Mouse (Mus musculus): Measurements from ENCODE around the gene Higd2a. TPM values are rescaled to one million over a fixed set of nuclear protein-coding genes. Genes with fewer than 3 reads are reported as not detected.

Higd2a gene
- total and polyA plus RNA-seq, 3 experiments = 51.6 to 106 (median 86.0) TPM

- no peak overlapping the region for H3K4me3 ChIP-seq (replicated peaks in 1 of 3; ENCODE audit: low read depth in 2 of 3, low read length in 2 of 3, poor library complexity in 1 of 3)
- dilution Hi-C loops (cut with MboI; ENCODE audit: extremely low pct_ligation_motif_present, extremely low pct_unique_long_range_greater_than_20kb, low sequenced_read_pairs) (no loop called here), in situ Hi-C loops (cut with MboI; ENCODE audit: low pct_ligation_motif_present, low pct_unique_long_range_greater_than_20kb, low sequenced_read_pairs) (no loop called here)
- no peaks in the 10 kb centered on the region for H3K4me1 ChIP-seq (ENCODE audit: control insufficient read depth in 1 of 2, insufficient read depth in 2 of 2)
- H3K27ac ChIP-seq (ENCODE audit: insufficient read depth, low read depth) = no peak overlapping the region
- no peak overlapping the region for H3K4me2 ChIP-seq (ENCODE audit: insufficient read depth, low read depth, poor library complexity, severe bottlenecking)
- peaks cover 51 to 76% of the 10 kb centered on the region in 2 experiments for H3K36me3 ChIP-seq (replicated peaks in 1 of 2; ENCODE audit: control insufficient read depth in 1 of 2, insufficient read depth in 1 of 2, low read length in 1 of 2)
- no peak for TF ChIP-seq RAD21 (IDR thresholded peaks at IDR 0.05; ENCODE audit: low read depth, low read length)
- no peak for TF ChIP-seq IRF4 (IDR thresholded peaks at IDR 0.05; ENCODE audit: low read depth, low read length)
- TF ChIP-seq EP300 (IDR thresholded peaks at IDR 0.05; ENCODE audit: low read length) = no peak
- no peak for TF ChIP-seq CHD1 (IDR thresholded peaks at IDR 0.05; ENCODE audit: low read depth, low read length)
- TF ChIP-seq UBTF (IDR thresholded peaks at IDR 0.05; ENCODE audit: low read depth, low read length) = no peak
- TF ChIP-seq JUN (IDR thresholded peaks at IDR 0.05; ENCODE audit: insufficient read depth, low read depth, low read length) = no peak
- no peak for TF ChIP-seq POLR2A (IDR thresholded peaks at IDR 0.05; ENCODE audit: low read depth, low read length)
- no peak for TF ChIP-seq USF2 (conservative IDR thresholded peaks at IDR 0.05; ENCODE audit: low read depth, low read length)
- no peak for TF ChIP-seq JUND (conservative IDR thresholded peaks at IDR 0.05; ENCODE audit: low read depth, low read length)
- TF ChIP-seq ELF1 (IDR thresholded peaks at IDR 0.05; ENCODE audit: low read depth, low read length) = no peak
- no peak for TF ChIP-seq E2F4 (IDR thresholded peaks at IDR 0.05; ENCODE audit: insufficient replicate concordance, low read depth, low read length)
- no peak for TF ChIP-seq ETS1 (conservative IDR thresholded peaks at IDR 0.05; ENCODE audit: low read depth, low read length)
- no peak for TF ChIP-seq SMC3 (IDR thresholded peaks at IDR 0.05; ENCODE audit: low read depth, low read length)
- no peak for TF ChIP-seq BHLHE40 (IDR thresholded peaks at IDR 0.05; ENCODE audit: low read depth, low read length)
- TF ChIP-seq ZMIZ1 (IDR thresholded peaks at IDR 0.05; ENCODE audit: low read depth, low read length) = no peak
- no peak for TF ChIP-seq GABPA (IDR thresholded peaks at IDR 0.05; ENCODE audit: insufficient replicate concordance, low read depth, low read length)
- no peak for TF ChIP-seq KAT2A (IDR thresholded peaks at IDR 0.05; ENCODE audit: insufficient replicate concordance, low read length)
- TF ChIP-seq USF1 (IDR thresholded peaks at IDR 0.05; ENCODE audit: low read depth, low read length) = no peak
- no peak for TF ChIP-seq TCF12 (IDR thresholded peaks at IDR 0.05; ENCODE audit: low read depth, low read length)
- no peak overlapping the region for H3K9ac ChIP-seq (ENCODE audit: insufficient read depth, low read depth)
- H3K79me2 ChIP-seq (replicated peaks; ENCODE audit: control insufficient read depth, extremely low read depth, insufficient read depth, poor library complexity, severe bottlenecking) = no peaks in the 10 kb centered on the region
- no peak for DNase-seq (ENCODE audit: extremely low read depth)
- no peaks in the 10 kb centered on the region for H3K9me3 ChIP-seq (replicated peaks; ENCODE audit: low read length)
- H3K27me3 ChIP-seq (replicated peaks) = no peaks in the 10 kb centered on the region
Observed at GRCm38 (mm10) chr13:54548036-54548435, 42.0 kb upstream of the Higd2a start.

DNA sequence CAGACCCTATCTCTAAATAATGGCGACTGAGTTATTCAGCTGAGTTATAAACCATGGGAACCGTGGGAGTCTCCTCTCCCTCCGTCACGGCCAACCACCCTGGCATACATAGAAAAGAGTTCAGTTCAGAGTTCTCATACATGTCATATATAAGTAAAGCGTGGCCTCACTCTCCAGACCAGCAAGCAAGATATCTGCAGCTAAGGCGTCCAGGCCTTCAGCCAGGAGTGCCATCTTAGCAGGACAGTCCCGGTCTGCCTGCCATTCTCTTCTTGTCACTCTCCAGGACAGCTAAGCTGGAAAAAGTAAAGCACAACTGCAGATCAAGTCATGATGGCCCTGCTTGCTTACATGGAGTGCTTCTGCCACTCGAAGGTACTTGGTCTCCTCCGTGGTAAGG lies 33.8 kb upstream of the Higd2a start:
- no peaks in the 10 kb centered on the region for H3K4me1 ChIP-seq (ENCODE audit: control insufficient read depth in 1 of 2, insufficient read depth in 2 of 2)
- no peak for DNase-seq (ENCODE audit: extremely low read depth)
- no peaks in the 10 kb centered on the region for H3K27me3 ChIP-seq (replicated peaks)
- no peaks in the 10 kb centered on the region for H3K79me2 ChIP-seq (replicated peaks; ENCODE audit: control insufficient read depth, extremely low read depth, insufficient read depth, poor library complexity, severe bottlenecking)
- dilution Hi-C loops (cut with MboI; ENCODE audit: extremely low pct_ligation_motif_present, extremely low pct_unique_long_range_greater_than_20kb, low sequenced_read_pairs) (no loop called here), in situ Hi-C loops (cut with MboI; ENCODE audit: low pct_ligation_motif_present, low pct_unique_long_range_greater_than_20kb, low sequenced_read_pairs) (no loop called here)
- H3K4me3 ChIP-seq (replicated peaks in 1 of 3; ENCODE audit: low read depth in 2 of 3, low read length in 2 of 3, poor library complexity in 1 of 3) = no peak overlapping the region
- no peak overlapping the region for H3K4me2 ChIP-seq (ENCODE audit: insufficient read depth, low read depth, poor library complexity, severe bottlenecking)
- TF ChIP-seq USF2 (conservative IDR thresholded peaks at IDR 0.05; ENCODE audit: low read depth, low read length) (no peak), IRF4 (IDR thresholded peaks at IDR 0.05; ENCODE audit: low read depth, low read length) (no peak), RAD21 (IDR thresholded peaks at IDR 0.05; ENCODE audit: low read depth, low read length) (no peak), USF1 (IDR thresholded peaks at IDR 0.05; ENCODE audit: low read depth, low read length) (no peak), BHLHE40 (IDR thresholded peaks at IDR 0.05; ENCODE audit: low read depth, low read length) (no peak), PAX5 (IDR thresholded peaks at IDR 0.05; ENCODE audit: low read length) (no peak), MAZ (IDR thresholded peaks at IDR 0.05; ENCODE audit: low read depth, low read length) (no peak), ZKSCAN1 (IDR thresholded peaks at IDR 0.05; ENCODE audit: borderline replicate concordance, low read depth, low read length) (no peak)
- no peak overlapping the region for H3K27ac ChIP-seq (ENCODE audit: insufficient read depth, low read depth)
- no peak overlapping the region for H3K9ac ChIP-seq (ENCODE audit: insufficient read depth, low read depth)
- no peaks in the 10 kb centered on the region for H3K9me3 ChIP-seq (replicated peaks; ENCODE audit: low read length)
- peaks cover 77 to 90% of the 10 kb centered on the region in 2 experiments for H3K36me3 ChIP-seq (replicated peaks in 1 of 2; ENCODE audit: control insufficient read depth in 1 of 2, insufficient read depth in 1 of 2, low read length in 1 of 2)

All from CH12.LX (cell line).